Mouse (Mus musculus): Measurements from ENCODE around the gene Plk3. TPM values are rescaled to one million over a fixed set of nuclear protein-coding genes. Genes with fewer than 3 reads are reported as not detected.

Gene Plk3
- polyA plus RNA-seq, 1 experiment from 2014 or later: 5.3 TPM

GRCm38 (mm10) chr4:117113237-117113636 lies 20.5 kb downstream of the Plk3 start:
- no peak overlapping the region for H3K4me3 ChIP-seq (ENCODE audit: low read depth, low read length)
- H3K4me2 ChIP-seq (replicated peaks; ENCODE audit: low read depth): no peak overlapping the region
- no peaks in the 10 kb centered on the region for H3K27me3 ChIP-seq (replicated peaks; ENCODE audit: control insufficient read depth, insufficient read depth, low read length)
- H3K9me3 ChIP-seq (ENCODE audit: control insufficient read depth): no peaks in the 10 kb centered on the region
- H3K27ac ChIP-seq (ENCODE audit: low read depth, low read length): no peak overlapping the region
- no peak overlapping the region for H3K9ac ChIP-seq (ENCODE audit: low read depth, low read length)
- no peak for ATAC-seq
- WGBS: 94% methylated on average over 1 of the region's 1 CpGs
- no peaks in the 10 kb centered on the region for H3K4me1 ChIP-seq (replicated peaks; ENCODE audit: control insufficient read depth, insufficient read depth, low read length)
- TF ChIP-seq CTCF (IDR thresholded peaks at IDR 0.05; ENCODE audit: low read depth): peak; percentile 28; the same call in 1 of the 2 replicates
- peaks cover 8% of the 10 kb centered on the region; the same call in 1 of the 2 replicates for H3K36me3 ChIP-seq (ENCODE audit: control insufficient read depth, insufficient read depth)

- Histone ChIP-seq H3K4me2 (replicated peaks; ENCODE audit: low read depth) (no peak overlapping the region), H3K36me3 (ENCODE audit: control insufficient read depth, insufficient read depth) (peaks cover 8% of the 10 kb centered on the region; the same call in 1 of the 2 replicates), H3K27ac (ENCODE audit: low read depth, low read length) (no peak overlapping the region), H3K9ac (ENCODE audit: low read depth, low read length) (no peak overlapping the region), H3K4me3 (ENCODE audit: low read depth, low read length) (no peak overlapping the region), H3K9me3 (ENCODE audit: control insufficient read depth) (no peaks in the 10 kb centered on the region), H3K27me3 (replicated peaks; ENCODE audit: control insufficient read depth, insufficient read depth, low read length) (no peaks in the 10 kb centered on the region), H3K4me1 (replicated peaks; ENCODE audit: control insufficient read depth, insufficient read depth, low read length) (no peaks in the 10 kb centered on the region)
- no peak for TF ChIP-seq CTCF (IDR thresholded peaks at IDR 0.05; ENCODE audit: low read depth)
- 90% methylated on average over 10 of the region's 11 CpGs for WGBS
- no peak for ATAC-seq
These were observed 22.8 kb downstream of the Plk3 start for GRCm38 (mm10) chr4:117110985-117111384.

GRCm38 (mm10) chr4:117110249-117110648 lies 23.5 kb downstream of the Plk3 start:
- Histone ChIP-seq H3K4me3 (ENCODE audit: low read depth, low read length) (no peak overlapping the region), H3K9me3 (ENCODE audit: control insufficient read depth) (no peaks in the 10 kb centered on the region), H3K36me3 (ENCODE audit: control insufficient read depth, insufficient read depth) (peaks cover 8% of the 10 kb centered on the region; the same call in 1 of the 2 replicates), H3K27me3 (replicated peaks; ENCODE audit: control insufficient read depth, insufficient read depth, low read length) (no peaks in the 10 kb centered on the region), H3K9ac (ENCODE audit: low read depth, low read length) (no peak overlapping the region), H3K4me2 (replicated peaks; ENCODE audit: low read depth) (no peak overlapping the region), H3K27ac (ENCODE audit: low read depth, low read length) (no peak overlapping the region), H3K4me1 (replicated peaks; ENCODE audit: control insufficient read depth, insufficient read depth, low read length) (no peaks in the 10 kb centered on the region)
- no peak for TF ChIP-seq CTCF (IDR thresholded peaks at IDR 0.05; ENCODE audit: low read depth)
- no peak for ATAC-seq
- 88% methylated on average over 13 of the region's 13 CpGs for WGBS

GRCm38 (mm10) chr4:117109330-117109729 lies 24.4 kb downstream of the Plk3 start:
- WGBS: 90% methylated on average over 25 of the region's 25 CpGs
- no peaks in the 10 kb centered on the region for H3K9me3 ChIP-seq (ENCODE audit: control insufficient read depth)
- H3K4me2 ChIP-seq (replicated peaks; ENCODE audit: low read depth): no peak overlapping the region
- no peak for TF ChIP-seq CTCF (IDR thresholded peaks at IDR 0.05; ENCODE audit: low read depth)
- H3K36me3 ChIP-seq (ENCODE audit: control insufficient read depth, insufficient read depth): peaks cover 8% of the 10 kb centered on the region; the same call in 1 of the 2 replicates
- H3K27ac ChIP-seq (ENCODE audit: low read depth, low read length): no peak overlapping the region
- no peaks in the 10 kb centered on the region for H3K27me3 ChIP-seq (replicated peaks; ENCODE audit: control insufficient read depth, insufficient read depth, low read length)
- H3K9ac ChIP-seq (ENCODE audit: low read depth, low read length): no peak overlapping the region
- no peak overlapping the region for H3K4me3 ChIP-seq (ENCODE audit: low read depth, low read length)
- no peak for ATAC-seq
- no peaks in the 10 kb centered on the region for H3K4me1 ChIP-seq (replicated peaks; ENCODE audit: control insufficient read depth, insufficient read depth, low read length)

GRCm38 (mm10) chr4:117108524-117108849 lies 25.3 kb downstream of the Plk3 start:
- ATAC-seq: no peak

GRCm38 (mm10) chr4:117107813-117108523 lies 25.8 kb downstream of the Plk3 start:
- H3K27ac ChIP-seq (ENCODE audit: low read depth, low read length): no peak overlapping the region
- H3K9me3 ChIP-seq (ENCODE audit: control insufficient read depth): no peaks in the 10 kb centered on the region
- no peaks in the 10 kb centered on the region for H3K4me1 ChIP-seq (replicated peaks; ENCODE audit: control insufficient read depth, insufficient read depth, low read length)
- no peak for TF ChIP-seq CTCF (IDR thresholded peaks at IDR 0.05; ENCODE audit: low read depth)
- 91% methylated on average over 18 of the region's 18 CpGs for WGBS
- H3K9ac ChIP-seq (ENCODE audit: low read depth, low read length): no peak overlapping the region
- peaks cover 8% of the 10 kb centered on the region; the same call in 1 of the 2 replicates for H3K36me3 ChIP-seq (ENCODE audit: control insufficient read depth, insufficient read depth)
- ATAC-seq: no peak
- H3K27me3 ChIP-seq (replicated peaks; ENCODE audit: control insufficient read depth, insufficient read depth, low read length): no peaks in the 10 kb centered on the region
- H3K4me3 ChIP-seq (ENCODE audit: low read depth, low read length): no peak overlapping the region
- no peak overlapping the region for H3K4me2 ChIP-seq (replicated peaks; ENCODE audit: low read depth)

More at GRCm38 (mm10) chr4:117108524-117108849, 25.3 kb downstream of the Plk3 start:
- Histone ChIP-seq H3K4me3 (ENCODE audit: low read depth, low read length) (no peak overlapping the region), H3K27ac (ENCODE audit: low read depth, low read length) (no peak overlapping the region), H3K4me2 (replicated peaks; ENCODE audit: low read depth) (no peak overlapping the region), H3K9me3 (ENCODE audit: control insufficient read depth) (no peaks in the 10 kb centered on the region), H3K36me3 (ENCODE audit: control insufficient read depth, insufficient read depth) (peaks cover 8% of the 10 kb centered on the region; the same call in 1 of the 2 replicates), H3K9ac (ENCODE audit: low read depth, low read length) (no peak overlapping the region), H3K4me1 (replicated peaks; ENCODE audit: control insufficient read depth, insufficient read depth, low read length) (no peaks in the 10 kb centered on the region), H3K27me3 (replicated peaks; ENCODE audit: control insufficient read depth, insufficient read depth, low read length) (no peaks in the 10 kb centered on the region)
- 99% methylated on average over 6 of the region's 6 CpGs for WGBS
- TF ChIP-seq CTCF (IDR thresholded peaks at IDR 0.05; ENCODE audit: low read depth): no peak
